Mouse (Mus musculus) lung, embryonic 15.5 days (tissue): ENCODE results near the gene Atxn7l3b. TPM values are rescaled to one million over a fixed set of nuclear protein-coding genes. Genes with fewer than 3 reads are reported as not detected.
"Not testable (repeated sequence)": the region's sequence is repeated elsewhere in the genome, so short reads cannot be mapped to it uniquely, and the experiment has no call there.

Source experiments
- ATAC-seq: fragments of 200-750 bp; cut with Nextera tagmentation; 2 replicates; pipeline ENCODE4 v1.8.0; 2017; ENCODE audit warnings: moderate number of reproducible peaks, borderline replicate concordance; ENCODE audit not compliant: low FRiP score, low TSS enrichment; ENCODE audit errors: extremely low read depth
- H3K27ac ChIP-seq: fragments of 300-500 bp; sonication (generic); 2 replicates; pipeline ENCODE4 v1.5.1; 2015; ENCODE audit warnings: moderate library complexity, mild to moderate bottlenecking, inconsistent platforms
- H3K27me3 ChIP-seq: fragments of 300-500 bp; sonication (generic); 2 replicates; pipeline ENCODE4 v1.6.1; 2015; ENCODE audit warnings: inconsistent platforms
- H3K36me3 ChIP-seq: fragments of 300-500 bp; sonication (generic); 2 replicates; pipeline ENCODE4 v1.6.1; 2015; ENCODE audit warnings: inconsistent platforms
- H3K4me1 ChIP-seq: fragments of 300-500 bp; sonication (generic); 2 replicates; pipeline ENCODE4 v1.6.1; 2015; ENCODE audit warnings: inconsistent platforms
- H3K4me2 ChIP-seq: fragments of 300-500 bp; sonication (generic); 2 replicates; pipeline ENCODE4 v1.6.1; 2015; ENCODE audit warnings: inconsistent platforms, mild to moderate bottlenecking, moderate library complexity
- H3K4me3 ChIP-seq: fragments of 300-500 bp; sonication (generic); 2 replicates; pipeline ENCODE4 v1.5.1; 2015; ENCODE audit warnings: mild to moderate bottlenecking, inconsistent platforms
- H3K9ac ChIP-seq: fragments of 300-500 bp; sonication (generic); 2 replicates; pipeline ENCODE4 v1.6.1; 2015; ENCODE audit warnings: inconsistent platforms
- H3K9me3 ChIP-seq: fragments of 300-500 bp; sonication (generic); 2 replicates; pipeline ENCODE4 v1.6.1; 2016; ENCODE audit warnings: inconsistent platforms
- WGBS: fragments of 180-500 bp; shearing (Covaris S2); methylation state at CpG from one replicate; pipeline ENCODE4 v1.1.7; 2015; 5-methylcytosine and 5-hydroxymethylcytosine counted together
- polyA plus RNA-seq: library from polyadenylated mRNA; unstranded; fragments of >200 nt; fragmentation: Nextera tagmentation; extraction: Ambion mirVana; gene quantifications from 2 replicates; pipeline ENCODE4 v1.2.1, GENCODE M21; 2015

The Atxn7l3b gene
- polyA plus RNA-seq: 174 TPM in 2 replicates

DNA sequence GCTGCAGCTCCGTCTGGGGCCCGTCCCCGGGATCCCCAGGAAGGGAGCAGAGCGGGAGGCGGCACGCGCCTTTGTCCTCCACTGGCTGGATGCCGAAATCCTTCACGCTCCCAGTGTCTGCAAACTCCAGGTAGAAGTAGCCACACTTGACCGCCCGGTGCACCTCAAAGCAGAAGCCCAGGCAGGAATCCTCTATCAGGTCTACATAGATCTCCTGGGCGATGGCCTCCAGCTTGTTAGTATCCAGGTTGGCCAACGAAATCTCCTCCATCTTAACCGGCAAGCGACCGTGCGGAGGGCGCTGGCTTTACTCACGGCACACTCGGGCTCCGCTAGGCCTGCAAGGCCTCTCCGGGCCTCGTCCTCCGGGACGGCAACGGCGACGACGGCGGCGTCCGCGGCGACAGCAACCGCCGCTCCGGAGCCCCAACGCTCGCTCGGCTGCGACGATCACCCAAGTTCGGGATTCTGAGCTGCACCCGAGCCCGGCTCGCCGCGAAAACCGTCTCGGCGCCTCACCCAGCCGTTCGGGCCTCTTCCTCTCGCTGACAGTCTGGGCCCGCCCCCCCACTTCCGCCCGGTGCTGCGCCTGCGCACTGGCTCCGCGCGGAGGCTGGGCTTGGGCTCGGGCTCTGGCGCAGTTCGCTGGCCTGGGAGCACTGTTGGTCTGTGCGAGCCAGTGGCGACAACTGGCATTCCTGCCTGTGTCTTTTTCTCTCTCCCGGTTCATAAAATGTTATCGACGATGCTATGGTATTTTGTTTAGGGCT lies at the start of gene Atxn7l3b:
Gene Atxn7l3b (minus strand): TSS at position 550 of the 770 bp plus-strand sequence.
- peak within 1 kb of the TSS; percentile 95 for H3K27ac ChIP-seq
- under 1% methylated on average over 60 of the region's 70 CpGs for WGBS

DNA sequence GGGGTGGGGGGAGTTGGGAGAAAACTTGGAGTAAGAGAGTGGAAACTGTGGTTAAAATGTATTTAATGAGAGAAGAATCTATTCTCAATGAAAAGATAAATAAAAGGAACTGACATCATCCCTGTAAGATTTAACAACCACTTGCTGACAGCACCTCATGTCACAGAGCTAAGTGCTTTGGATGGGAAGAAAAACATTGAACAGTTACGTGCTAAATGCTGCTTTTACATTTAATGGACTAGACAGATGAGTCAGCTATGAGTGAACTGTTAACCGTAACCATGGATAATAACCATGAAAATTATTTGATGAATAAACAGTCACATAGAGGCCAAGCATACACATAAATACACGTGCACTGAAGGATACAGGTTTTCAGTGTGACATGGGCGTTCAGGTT lies 48.8 kb upstream of the Atxn7l3b start:
- no peaks in the 10 kb centered on the region for H3K4me1 ChIP-seq
- ATAC-seq: no peak
- H3K9ac ChIP-seq: no peak overlapping the region
- H3K9me3 ChIP-seq: no peaks in the 10 kb centered on the region
- no peak overlapping the region for H3K4me2 ChIP-seq
- H3K27ac ChIP-seq: no peak overlapping the region
- H3K27me3 ChIP-seq: no peaks in the 10 kb centered on the region
- H3K36me3 ChIP-seq: no peaks in the 10 kb centered on the region
- WGBS: 78% methylated on average over 4 of the region's 4 CpGs
- H3K4me3 ChIP-seq: no peak overlapping the region

More for the DNA sequence above, at the start of gene Atxn7l3b:
- Histone ChIP-seq H3K9me3 (no peaks in the 10 kb centered on the region), H3K4me3 (peak within 1 kb of the TSS; percentile 89), H3K36me3 (peaks cover 25% of the 10 kb centered on the region), H3K27me3 (no peaks in the 10 kb centered on the region), H3K9ac (peak within 1 kb of the TSS; percentile 98), H3K4me2 (peak within 1 kb of the TSS; percentile 68), H3K4me1 (peaks cover 20% of the 10 kb centered on the region)
- peak; percentile 100 for ATAC-seq

DNA sequence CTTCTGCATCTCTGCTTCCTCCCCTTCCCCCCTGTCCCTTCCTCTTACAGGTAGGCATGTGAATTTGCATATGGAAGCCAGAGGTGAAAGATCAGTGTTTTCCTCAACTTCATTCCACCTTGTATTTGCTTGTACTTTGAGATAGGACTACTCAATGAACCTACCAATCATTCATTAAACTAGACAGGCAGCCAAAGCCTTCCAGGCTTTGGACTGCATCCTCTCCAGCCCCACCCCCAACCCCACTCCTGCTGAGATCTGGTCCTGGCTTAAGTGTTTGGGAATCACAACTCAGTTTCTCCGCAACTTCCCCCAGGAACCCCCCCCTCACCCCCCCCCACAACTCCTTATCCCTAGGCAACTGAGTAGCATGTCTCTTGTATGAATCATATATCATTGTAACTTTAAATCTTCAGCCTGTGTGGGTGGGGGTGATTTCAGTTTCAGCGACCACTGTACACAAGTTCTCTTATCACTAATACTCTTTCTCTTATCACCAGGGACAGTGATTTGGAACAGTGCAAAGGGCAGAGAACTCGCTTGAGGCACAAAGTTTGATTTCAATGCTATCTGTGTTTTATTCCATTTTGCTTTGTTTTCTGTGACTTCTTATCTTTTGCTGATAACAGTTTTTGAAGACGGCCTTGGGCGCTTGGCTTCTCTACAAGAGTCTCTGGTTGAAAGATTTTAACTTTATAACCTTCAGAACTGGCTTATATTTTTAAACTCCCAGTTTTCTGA lies 44.7 kb upstream of the Atxn7l3b start:
- Histone ChIP-seq H3K4me1 (no peaks in the 10 kb centered on the region), H3K9me3 (no peaks in the 10 kb centered on the region), H3K36me3 (no peaks in the 10 kb centered on the region), H3K9ac (no peak overlapping the region), H3K27me3 (no peaks in the 10 kb centered on the region), H3K4me3 (no peak overlapping the region), H3K27ac (no peak overlapping the region), H3K4me2 (no peak overlapping the region)
- 13% methylated on average over 5 of the region's 5 CpGs for WGBS
- ATAC-seq: no peak

DNA sequence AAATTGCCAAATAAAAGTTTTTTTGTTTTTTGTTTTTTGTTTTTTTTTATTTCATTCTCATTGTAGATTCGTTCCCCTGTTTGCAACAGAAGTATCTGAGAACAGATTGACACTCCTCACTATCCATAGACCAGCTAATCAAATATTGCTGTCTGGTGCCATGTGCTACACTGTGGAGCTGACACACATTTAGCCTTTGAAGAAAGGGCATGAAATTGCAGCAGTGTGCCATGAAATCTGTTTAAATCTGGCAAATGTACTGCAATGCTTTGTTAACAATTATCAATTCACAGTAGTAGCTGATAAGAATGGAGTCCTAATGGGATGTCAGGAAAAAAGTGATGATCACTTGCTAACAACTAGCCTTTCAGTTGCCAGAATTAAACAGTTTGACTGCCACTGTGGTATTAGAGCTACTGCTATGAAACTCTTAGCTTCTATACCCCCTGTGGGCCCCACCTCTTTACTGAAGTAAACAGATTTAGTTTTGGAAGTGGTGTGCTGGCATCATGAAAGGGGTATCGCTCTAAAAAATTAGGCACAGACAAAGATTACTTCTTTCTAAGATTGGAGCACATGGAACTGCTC lies 41.3 kb upstream of the Atxn7l3b start:
- no peaks in the 10 kb centered on the region for H3K27me3 ChIP-seq
- no peak overlapping the region for H3K4me3 ChIP-seq
- no peak for ATAC-seq
- H3K4me1 ChIP-seq: no peaks in the 10 kb centered on the region
- no peak overlapping the region for H3K27ac ChIP-seq
- H3K4me2 ChIP-seq: no peak overlapping the region
- H3K36me3 ChIP-seq: no peaks in the 10 kb centered on the region
- WGBS: 69% methylated on average over 2 of the region's 2 CpGs
- no peak overlapping the region for H3K9ac ChIP-seq
- no peaks in the 10 kb centered on the region for H3K9me3 ChIP-seq

DNA sequence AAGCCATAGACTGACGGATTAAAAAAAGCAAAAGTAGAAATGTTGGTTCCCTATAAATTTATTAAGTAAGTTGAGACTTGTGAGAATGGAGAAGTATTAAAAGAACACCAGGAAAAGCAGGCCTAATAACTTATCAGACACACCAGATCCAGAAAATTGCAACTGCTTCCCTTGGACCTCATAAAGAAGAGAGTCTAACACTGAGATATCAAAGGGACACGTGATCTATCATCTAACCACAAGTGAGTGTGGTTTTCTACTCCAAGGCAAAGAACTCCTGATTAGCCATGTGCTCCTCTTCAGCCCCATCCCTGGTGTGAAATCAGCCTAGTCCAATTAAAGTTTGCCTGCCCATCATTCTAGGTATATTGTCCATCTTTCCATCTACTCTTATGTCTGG lies 38.8 kb upstream of the Atxn7l3b start:
- Histone ChIP-seq H3K4me2 (no peak overlapping the region), H3K9ac (no peak overlapping the region), H3K4me1 (no peaks in the 10 kb centered on the region), H3K9me3 (no peaks in the 10 kb centered on the region), H3K36me3 (no peaks in the 10 kb centered on the region), H3K27me3 (no peaks in the 10 kb centered on the region), H3K27ac (no peak overlapping the region), H3K4me3 (no peak overlapping the region)
- no peak for ATAC-seq
- WGBS: 76% methylated on average over 2 of the region's 2 CpGs

DNA sequence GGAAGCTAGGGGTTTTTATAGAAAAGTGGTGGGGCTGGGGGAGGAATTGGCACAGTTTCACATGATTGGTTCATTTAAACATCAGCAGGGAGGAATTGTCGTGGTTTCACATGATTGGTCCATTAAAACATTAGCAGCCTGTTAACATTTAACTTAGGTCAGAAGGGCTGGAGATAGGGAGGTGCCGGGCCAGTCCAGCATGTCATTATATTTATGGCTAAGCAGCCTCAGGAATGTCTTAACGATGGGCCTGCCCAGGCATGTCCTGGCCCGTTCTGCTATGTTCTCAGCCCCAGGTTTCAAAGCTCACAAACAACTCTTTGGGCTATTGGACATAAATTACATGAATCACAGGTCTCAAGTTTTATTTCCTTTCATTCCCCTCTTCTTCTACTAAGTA lies 33.4 kb upstream of the Atxn7l3b start:
- not testable (repeated sequence) for ATAC-seq, H3K27ac ChIP-seq, H3K36me3 ChIP-seq, H3K9ac ChIP-seq, H3K27me3 ChIP-seq, H3K9me3 ChIP-seq, H3K4me1 ChIP-seq, H3K4me2 ChIP-seq, H3K4me3 ChIP-seq
- 22% methylated on average over 4 of the region's 4 CpGs for WGBS

DNA sequence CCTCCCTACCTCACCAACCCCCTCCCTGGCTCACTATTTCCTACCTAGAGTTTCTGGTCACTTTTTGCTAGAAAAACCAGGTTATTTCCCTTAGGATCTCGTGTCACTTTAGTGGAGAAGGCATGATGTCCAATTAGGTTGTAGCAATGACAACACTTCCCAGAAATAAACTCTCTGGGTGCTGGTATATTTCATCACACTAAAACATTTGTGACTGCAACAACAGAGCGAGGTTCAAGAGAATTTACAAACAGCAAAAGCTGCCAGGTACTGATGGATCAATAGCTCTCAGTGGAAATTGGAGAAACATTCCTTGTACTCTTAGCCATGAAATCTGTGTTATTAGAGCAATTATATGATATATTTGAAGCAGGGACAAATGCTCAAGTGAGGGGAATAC lies 25.3 kb upstream of the Atxn7l3b start:
- Histone ChIP-seq H3K4me2 (no peak overlapping the region), H3K9me3 (no peaks in the 10 kb centered on the region), H3K36me3 (no peaks in the 10 kb centered on the region), H3K9ac (no peak overlapping the region), H3K4me1 (no peaks in the 10 kb centered on the region), H3K4me3 (no peak overlapping the region), H3K27ac (no peak overlapping the region), H3K27me3 (no peaks in the 10 kb centered on the region)
- 52% methylated on average over 2 of the region's 2 CpGs for WGBS
- ATAC-seq: no peak

DNA sequence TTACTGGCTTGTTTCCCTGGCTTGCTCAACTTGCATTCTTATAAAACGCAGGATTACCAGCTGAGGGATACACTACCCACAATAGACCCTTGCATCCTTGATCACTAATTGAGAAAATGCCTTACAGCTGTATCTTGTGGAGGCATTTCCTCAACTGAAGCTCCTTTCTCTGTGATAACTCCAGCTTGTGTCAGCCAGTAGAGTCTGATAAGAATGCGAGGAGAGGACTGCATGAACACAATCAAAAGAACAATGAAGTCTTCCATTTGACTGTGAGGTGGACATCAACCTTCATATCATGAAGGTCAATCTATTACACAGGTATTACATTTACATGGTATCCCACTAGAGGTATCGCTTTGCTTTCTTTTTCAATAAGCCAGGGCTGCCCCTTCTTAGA lies 19.7 kb upstream of the Atxn7l3b start:
- WGBS: 80% methylated on average over 3 of the region's 3 CpGs
- H3K27ac ChIP-seq: no peak overlapping the region
- no peaks in the 10 kb centered on the region for H3K9me3 ChIP-seq
- H3K4me2 ChIP-seq: no peak overlapping the region
- no peaks in the 10 kb centered on the region for H3K4me1 ChIP-seq
- H3K9ac ChIP-seq: no peak overlapping the region
- no peak overlapping the region for H3K4me3 ChIP-seq
- H3K36me3 ChIP-seq: no peaks in the 10 kb centered on the region
- no peaks in the 10 kb centered on the region for H3K27me3 ChIP-seq
- no peak for ATAC-seq

DNA sequence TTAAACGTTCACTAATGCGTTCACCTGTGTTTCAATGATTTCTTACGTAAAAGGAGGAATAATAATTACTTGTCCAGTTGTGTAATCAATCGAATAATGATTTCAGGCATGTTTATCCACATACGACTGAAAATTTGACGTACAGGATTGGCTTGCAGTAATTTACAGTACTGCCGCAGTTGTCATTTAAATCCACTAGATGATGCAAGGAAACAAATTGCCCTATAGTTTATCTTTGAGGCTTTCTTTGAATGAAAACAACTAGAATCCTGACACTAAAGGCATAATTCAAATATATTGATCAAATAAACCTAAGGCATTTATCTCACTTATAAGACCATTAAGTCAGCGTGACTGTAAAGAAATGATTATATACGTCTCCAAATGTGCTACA lies 418 bp upstream of the Atxn7l3b start:
- 27% methylated on average over 9 of the region's 9 CpGs for WGBS
- no peak for ATAC-seq
- Histone ChIP-seq H3K36me3 (peaks cover 25% of the 10 kb centered on the region), H3K27ac (peak overlapping the region; percentile 95), H3K27me3 (no peaks in the 10 kb centered on the region), H3K9ac (peak overlapping the region; percentile 98; the same call in 1 of the 2 replicates), H3K4me1 (peaks cover 20% of the 10 kb centered on the region), H3K9me3 (no peaks in the 10 kb centered on the region), H3K4me2 (peak overlapping the region; percentile 68), H3K4me3 (peak overlapping the region; percentile 89)

DNA sequence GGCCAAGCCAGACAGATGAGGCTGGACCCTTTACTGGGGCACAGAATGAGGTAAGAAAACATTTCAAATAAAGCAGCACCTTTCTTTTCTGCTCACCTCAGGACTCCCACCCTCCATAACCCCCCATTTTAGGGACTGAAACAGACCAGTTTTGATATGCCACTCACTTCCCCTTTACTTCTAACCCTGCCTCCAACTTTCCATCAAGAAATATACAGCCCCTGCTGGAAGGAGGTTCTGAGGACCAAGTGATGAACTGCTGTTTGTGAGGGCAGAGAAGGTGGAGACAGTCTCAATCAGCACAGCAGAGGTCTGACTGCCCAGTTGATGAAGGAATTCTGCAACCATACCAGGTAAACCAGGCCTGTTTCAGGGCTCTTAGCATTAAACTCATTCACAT lies 1.8 kb downstream of the Atxn7l3b start:
- peaks cover 20% of the 10 kb centered on the region for H3K4me1 ChIP-seq
- H3K9ac ChIP-seq: no peak overlapping the region
- H3K27me3 ChIP-seq: no peaks in the 10 kb centered on the region
- ATAC-seq: no peak
- peaks cover 25% of the 10 kb centered on the region for H3K36me3 ChIP-seq
- no peak overlapping the region for H3K27ac ChIP-seq
- peak overlapping the region; percentile 68 for H3K4me2 ChIP-seq
- H3K4me3 ChIP-seq: peak overlapping the region; percentile 89; the same call in 1 of the 2 replicates
- no peaks in the 10 kb centered on the region for H3K9me3 ChIP-seq

DNA sequence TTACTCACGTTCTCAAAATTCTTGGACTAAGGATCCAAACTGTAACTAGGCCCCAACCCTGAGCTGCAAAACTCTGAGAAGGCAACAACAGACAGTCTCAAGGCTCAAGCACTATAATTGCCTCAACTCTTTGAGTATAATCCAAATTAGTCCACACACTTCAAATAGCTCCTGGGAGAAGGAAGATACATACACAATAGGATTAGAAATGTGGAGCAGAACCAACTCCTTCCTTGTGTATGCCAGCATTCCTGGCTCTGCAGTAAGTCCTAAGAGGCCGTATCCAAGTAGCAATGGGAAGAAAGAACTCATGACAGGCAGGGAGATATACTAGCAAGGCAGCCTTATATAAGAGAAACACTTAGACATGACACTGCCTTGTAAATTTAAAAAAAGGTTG lies 2.5 kb downstream of the Atxn7l3b start:
- H3K9ac ChIP-seq: no peak overlapping the region
- peaks cover 25% of the 10 kb centered on the region for H3K36me3 ChIP-seq
- H3K4me1 ChIP-seq: peaks cover 20% of the 10 kb centered on the region
- H3K4me3 ChIP-seq: no peak overlapping the region
- 88% methylated on average over 2 of the region's 2 CpGs for WGBS
- H3K27me3 ChIP-seq: no peaks in the 10 kb centered on the region
- no peak for ATAC-seq
- H3K27ac ChIP-seq: no peak overlapping the region
- H3K9me3 ChIP-seq: no peaks in the 10 kb centered on the region
- peak overlapping the region; percentile 68 for H3K4me2 ChIP-seq
